Mouse (Mus musculus): ENCODE data around the gene Zfp790. TPM values are rescaled to one million over a fixed set of nuclear protein-coding genes. Genes with fewer than 3 reads are reported as not detected.

Zfp790 gene
- polyA plus RNA-seq (2012; rRNA removed), result 8.3 and 9.8 TPM in 2 replicates

GRCm38 (mm10) chr7:29815910-29816429 lies at the start of gene Zfp790:
Zfp790 (plus strand) TSS chr7:29816114.
- TF ChIP-seq CTCF (IDR thresholded peaks at IDR 0.05; ENCODE audit: extremely low read depth, insufficient read depth, low read length), result no peak
- peak; percentile 88 for TF ChIP-seq POLR2A (IDR thresholded peaks at IDR 0.05; ENCODE audit: extremely low read depth, insufficient read depth, low read length)
- peak within 1 kb of the TSS; percentile 25; the same call in 1 of the 2 replicates for H3K27ac ChIP-seq (ENCODE audit: insufficient read depth, low read length)
- H3K4me1 ChIP-seq (ENCODE audit: control insufficient read depth, insufficient read depth, low read length), result peaks cover 2% of the 10 kb centered on the region; the same call in 1 of the 2 replicates
- H3K4me3 ChIP-seq (ENCODE audit: insufficient read depth, low read length), result peak within 1 kb of the TSS; percentile 81

- Histone ChIP-seq H3K4me1 (ENCODE audit: control insufficient read depth, insufficient read depth, low read length) (0 out of 2 replicates have a peak, but pooled peaks cover 1% of the 10 kb centered on the region), H3K4me3 (ENCODE audit: insufficient read depth, low read length) (peak overlapping the region; percentile 50), H3K27ac (ENCODE audit: insufficient read depth, low read length) (peak overlapping the region; percentile 76; the same call in 1 of the 2 replicates)
- peak; percentile 55 for TF ChIP-seq POLR2A (IDR thresholded peaks at IDR 0.05; ENCODE audit: extremely low read depth, insufficient read depth, low read length)
- no peak for TF ChIP-seq CTCF (IDR thresholded peaks at IDR 0.05; ENCODE audit: extremely low read depth, insufficient read depth, low read length)
These were observed 48.7 kb upstream of the Zfp790 start for GRCm38 (mm10) chr7:29767058-29767686.

- TF ChIP-seq CTCF (IDR thresholded peaks at IDR 0.05; ENCODE audit: extremely low read depth, insufficient read depth, low read length) (no peak), POLR2A (IDR thresholded peaks at IDR 0.05; ENCODE audit: extremely low read depth, insufficient read depth, low read length) (peak; percentile 71)
These were observed 47.6 kb upstream of the Zfp790 start, which contains the start of gene Zfp84 for GRCm38 (mm10) chr7:29768090-29768900. Zfp84 (plus strand) TSS chr7:29768552.

GRCm38 (mm10) chr7:29768980-29769379 lies 46.9 kb upstream of the Zfp790 start:
- peak overlapping the region; percentile 50 for H3K4me3 ChIP-seq (ENCODE audit: insufficient read depth, low read length)
- H3K4me1 ChIP-seq (ENCODE audit: control insufficient read depth, insufficient read depth, low read length), result 0 out of 2 replicates have a peak, but pooled peaks cover 1% of the 10 kb centered on the region
- H3K27ac ChIP-seq (ENCODE audit: insufficient read depth, low read length), result no peak overlapping the region
- no peak for TF ChIP-seq POLR2A (IDR thresholded peaks at IDR 0.05; ENCODE audit: extremely low read depth, insufficient read depth, low read length)
- TF ChIP-seq CTCF (IDR thresholded peaks at IDR 0.05; ENCODE audit: extremely low read depth, insufficient read depth, low read length), result no peak

More at GRCm38 (mm10) chr7:29768090-29768900, 47.6 kb upstream of the Zfp790 start, which contains the start of gene Zfp84:
- H3K4me3 ChIP-seq (ENCODE audit: insufficient read depth, low read length), result peak within 1 kb of the TSS; percentile 50
- H3K27ac ChIP-seq (ENCODE audit: insufficient read depth, low read length), result peak within 1 kb of the TSS; percentile 93
- 0 out of 2 replicates have a peak, but pooled peaks cover 1% of the 10 kb centered on the region for H3K4me1 ChIP-seq (ENCODE audit: control insufficient read depth, insufficient read depth, low read length)

GRCm38 (mm10) chr7:29773503-29773902 lies 42.4 kb upstream of the Zfp790 start:
- H3K27ac ChIP-seq (ENCODE audit: insufficient read depth, low read length), result no peak overlapping the region
- no peak for TF ChIP-seq POLR2A (IDR thresholded peaks at IDR 0.05; ENCODE audit: extremely low read depth, insufficient read depth, low read length)
- no peak for TF ChIP-seq CTCF (IDR thresholded peaks at IDR 0.05; ENCODE audit: extremely low read depth, insufficient read depth, low read length)
- 0 out of 2 replicates have a peak, but pooled peaks cover 1% of the 10 kb centered on the region for H3K4me1 ChIP-seq (ENCODE audit: control insufficient read depth, insufficient read depth, low read length)

GRCm38 (mm10) chr7:29774371-29774770 lies 41.5 kb upstream of the Zfp790 start:
- no peak overlapping the region for H3K4me3 ChIP-seq (ENCODE audit: insufficient read depth, low read length)
- H3K27ac ChIP-seq (ENCODE audit: insufficient read depth, low read length), result no peak overlapping the region
- 0 out of 2 replicates have a peak, but pooled peaks cover under 1% of the 10 kb centered on the region for H3K4me1 ChIP-seq (ENCODE audit: control insufficient read depth, insufficient read depth, low read length)
- no peak for TF ChIP-seq CTCF (IDR thresholded peaks at IDR 0.05; ENCODE audit: extremely low read depth, insufficient read depth, low read length)
- no peak for TF ChIP-seq POLR2A (IDR thresholded peaks at IDR 0.05; ENCODE audit: extremely low read depth, insufficient read depth, low read length)

More at GRCm38 (mm10) chr7:29773503-29773902, 42.4 kb upstream of the Zfp790 start:
- H3K4me3 ChIP-seq (ENCODE audit: insufficient read depth, low read length), result no peak overlapping the region

GRCm38 (mm10) chr7:29776568-29776967 lies 39.3 kb upstream of the Zfp790 start:
- H3K4me1 ChIP-seq (ENCODE audit: control insufficient read depth, insufficient read depth, low read length), result no peaks in the 10 kb centered on the region
- no peak overlapping the region for H3K4me3 ChIP-seq (ENCODE audit: insufficient read depth, low read length)
- no peak overlapping the region for H3K27ac ChIP-seq (ENCODE audit: insufficient read depth, low read length)
- TF ChIP-seq POLR2A (IDR thresholded peaks at IDR 0.05; ENCODE audit: extremely low read depth, insufficient read depth, low read length), result no peak
- TF ChIP-seq CTCF (IDR thresholded peaks at IDR 0.05; ENCODE audit: extremely low read depth, insufficient read depth, low read length), result no peak

- H3K27ac ChIP-seq (ENCODE audit: insufficient read depth, low read length), result no peak overlapping the region
- no peak for TF ChIP-seq CTCF (IDR thresholded peaks at IDR 0.05; ENCODE audit: extremely low read depth, insufficient read depth, low read length)
- TF ChIP-seq POLR2A (IDR thresholded peaks at IDR 0.05; ENCODE audit: extremely low read depth, insufficient read depth, low read length), result no peak
- no peak overlapping the region for H3K4me3 ChIP-seq (ENCODE audit: insufficient read depth, low read length)
- H3K4me1 ChIP-seq (ENCODE audit: control insufficient read depth, insufficient read depth, low read length), result no peaks in the 10 kb centered on the region
These were observed 38.5 kb upstream of the Zfp790 start for GRCm38 (mm10) chr7:29777372-29777771.

- Histone ChIP-seq H3K4me3 (ENCODE audit: insufficient read depth, low read length) (peak within 1 kb of the TSS; percentile 79), H3K4me1 (ENCODE audit: control insufficient read depth, insufficient read depth, low read length) (peaks cover 2% of the 10 kb centered on the region; the same call in 1 of the 2 replicates), H3K27ac (ENCODE audit: insufficient read depth, low read length) (peak within 1 kb of the TSS; percentile 70)
- TF ChIP-seq POLR2A (IDR thresholded peaks at IDR 0.05; ENCODE audit: extremely low read depth, insufficient read depth, low read length) (peak; percentile 79; the same call in 1 of the 2 replicates), CTCF (IDR thresholded peaks at IDR 0.05; ENCODE audit: extremely low read depth, insufficient read depth, low read length) (no peak)
These were observed 31.9 kb upstream of the Zfp790 start, which contains the start of gene Zfp30 for GRCm38 (mm10) chr7:29783871-29784551. Zfp30 (plus strand) TSS chr7:29783998.
